ENCODE assay signal across 16 mouse cellular contexts in the genomic region with DNA sequence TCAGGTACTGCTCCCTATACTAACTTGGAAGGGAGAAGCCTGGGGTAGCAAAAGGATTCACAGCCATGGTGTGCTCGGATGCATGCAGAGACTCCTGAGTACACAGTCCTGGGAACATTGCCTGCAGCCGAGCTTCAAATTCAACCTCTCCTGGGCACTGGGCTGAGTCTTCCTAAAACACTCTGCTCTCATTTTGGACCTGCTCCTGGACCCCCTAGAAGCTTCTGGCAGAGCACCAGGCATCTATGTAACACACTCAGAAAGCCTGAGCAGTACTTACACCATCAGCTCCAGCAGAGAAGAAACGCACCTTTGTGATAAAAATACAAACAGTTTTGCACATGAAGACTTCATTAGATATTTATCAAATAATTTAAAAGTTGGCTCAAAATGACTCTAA.
DNase-seq lines count a peak whose midpoint lies in the region; ATAC-seq lines count a peak whose summit lies in the region.
"Had no signal": no experiment of that assay in that cellular context is flagged by ENCODE, and none has a peak within 500 bp of the region (broad histone marks: within the 10 kb centered on the region; RNA-seq: fewer than 3 reads in every experiment).

No protein-coding gene starts in this region.

- ATAC-seq in cerebellum, adult (ENCODE audit: insufficient number of reproducible peaks, low FRiP score, low TSS enrichment): peak; percentile 41; the same call in 1 of the 2 replicates
- ATAC-seq: CD4-positive, CD25-positive, alpha-beta regulatory T cell, adult 4 months; forebrain, embryonic 16.5 days; hindbrain, postnatal 0 days had no signal

- no peak for DNase-seq in cerebellum, adult 8-10 months
- DNase-seq in NIH3T3 (ENCODE audit: low read depth) (peak; percentile 74), liver (no peak)
- peak; percentile 17 for DNase-seq in cerebellum, adult 9-10 months
- peak; percentile 78 to 84 for DNase-seq in cerebellum, postnatal 25 days
- no peak for DNase-seq in thymus, postnatal 14 days
- DNase-seq: adrenal gland, postnatal 14 days; B cell, adult 2 months; gastrocnemius, postnatal 14 days; heart, adult 2 months; heart, postnatal 14 days; kidney, adult 11 months had no signal

Comparison
In these comparisons a context has a peak if more than half of its experiments do, and no peak if none do; other contexts are left out.
1. DNase-seq: peak in NIH3T3 (single experiment), cerebellum, adult 9-10 months (single experiment) and cerebellum, postnatal 25 days (2 of 2); none in cerebellum, adult 8-10 months (single experiment), liver (single experiment) and thymus, postnatal 14 days (single experiment).